Mouse (Mus musculus) kidney, adult 2 months (tissue): ENCODE results near the gene Agpat3.

Experiments
- CTCF ChIP-seq: fragments of 200-500 bp; conservative IDR thresholded peaks from 2 replicates; pipeline ENCODE4 v1.5.1; 2011; ENCODE audit warnings: low read depth, mild to moderate bottlenecking, control low read depth, low read length, moderate library complexity, mixed read lengths; ENCODE audit not compliant: insufficient read depth, insufficient read length
- POLR2A ChIP-seq: fragments of 200-500 bp; IDR thresholded peaks from one replicate; pipeline ENCODE4 v1.6.1; 2011; ENCODE audit warnings: low read depth, low read length, control low read depth

DNA sequence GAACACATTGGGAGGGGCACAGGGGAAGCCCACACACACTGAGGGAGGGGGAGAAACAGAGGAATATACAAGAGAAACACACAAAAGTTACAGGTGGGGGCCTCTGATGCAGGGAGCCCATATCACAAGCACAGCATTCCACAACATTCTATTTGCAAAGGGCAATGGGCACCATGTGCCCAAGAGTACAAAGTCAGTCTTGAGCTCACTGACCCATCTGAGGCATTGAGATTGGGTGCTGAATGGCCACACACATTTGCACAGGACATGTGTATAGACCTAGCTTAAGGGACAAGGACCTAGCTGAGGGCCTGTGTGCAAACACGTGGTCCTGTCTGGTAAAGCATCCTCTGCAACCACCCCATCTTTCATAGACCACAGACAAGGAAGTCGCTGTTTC is 6.8 kb downstream of the Agpat3 start:
- TF ChIP-seq CTCF (no peak), POLR2A (no peak)
